In the genomic region with DNA sequence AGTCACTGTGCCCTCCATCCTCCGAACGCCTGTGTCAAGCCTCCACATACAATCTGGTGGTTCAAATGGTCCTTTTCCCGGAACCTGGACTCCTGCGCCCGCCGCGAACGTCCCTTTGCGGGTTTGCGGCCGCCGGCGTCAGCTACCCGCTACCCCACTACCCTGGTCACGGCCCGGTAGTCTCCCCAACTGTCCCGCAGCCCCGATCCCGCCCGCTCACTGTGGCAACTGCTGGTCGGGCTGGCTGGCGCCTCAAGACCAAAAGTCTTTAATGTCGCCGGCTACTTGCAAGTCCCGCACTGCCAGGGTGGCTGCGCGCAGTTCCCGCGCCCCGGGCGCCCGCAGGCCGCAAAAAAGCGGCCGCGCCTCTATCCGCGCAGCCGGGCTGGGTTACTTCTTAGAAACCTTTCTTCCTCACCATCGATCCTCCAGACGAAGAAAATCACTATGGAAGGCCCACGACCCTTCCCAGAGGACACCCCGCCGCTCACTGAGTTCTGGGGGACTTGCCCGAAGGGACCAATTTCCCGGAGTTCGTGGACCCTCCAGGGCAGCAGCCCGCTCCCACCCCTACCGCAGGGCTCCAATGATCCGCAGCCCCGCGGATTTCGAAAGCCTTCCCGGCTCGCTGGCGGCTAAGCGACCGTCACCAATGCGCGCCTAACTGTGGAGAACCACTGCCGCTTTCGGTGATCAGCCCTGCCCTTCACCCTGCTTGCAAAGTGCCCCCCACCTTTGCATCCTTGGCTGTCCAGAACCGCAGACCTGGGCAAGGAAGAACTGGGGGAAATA, we compare ENCODE assay signal across 8 mouse cellular contexts. TPM values are rescaled to one million over a fixed set of nuclear protein-coding genes. Genes with fewer than 3 reads are reported as not detected.
DNase-seq lines count a peak whose midpoint lies in the region; ATAC-seq and TF ChIP-seq lines count a peak whose summit lies in the region.

No protein-coding gene starts in this region.

- H3K4me3 ChIP-seq in liver, embryonic 13.5 days (replicated peaks): peak overlapping the region; percentile 77
- H3K4me3 ChIP-seq in myocyte: peak overlapping the region; percentile 81

- peak overlapping the region; percentile 100 for H3K27ac ChIP-seq in liver, embryonic 13.5 days

- no peaks in the 10 kb centered on the region for H3K27me3 ChIP-seq in liver, embryonic 13.5 days
- no peaks in the 10 kb centered on the region for H3K27me3 ChIP-seq in myocyte (ENCODE audit: control insufficient read depth, insufficient read depth, insufficient read length)

- H3K4me2 ChIP-seq in liver, embryonic 13.5 days: peak overlapping the region; percentile 96
- peak overlapping the region; percentile 98 for H3K4me2 ChIP-seq in myocyte (ENCODE audit: low read depth)

- peak; percentile 24 for TF ChIP-seq POLR2A in myocyte (IDR thresholded peaks at IDR 0.05; ENCODE audit: insufficient read length, low read depth)

- H3K9me3 ChIP-seq in liver, embryonic 13.5 days (replicated peaks): no peaks in the 10 kb centered on the region

- peak overlapping the region; percentile 94 for H3K9ac ChIP-seq in liver, embryonic 13.5 days

- peaks cover 53% of the 10 kb centered on the region for H3K4me1 ChIP-seq in liver, embryonic 13.5 days (replicated peaks)

- under 1% methylated on average over 63 of the region's 63 CpGs for WGBS in liver, embryonic 13.5 days (ENCODE audit: insufficient replicate concordance)

- peak; percentile 79 for DNase-seq in A20 (ENCODE audit: low read depth, low spot score)
- DNase-seq in ZHBTc4 (ENCODE audit: low read depth, low spot score): peak; percentile 83
- DNase-seq in embryo, embryonic 10 days (ENCODE audit: low spot score): peak; percentile 78
- DNase-seq in heart, adult 18-20 months: peak; percentile 66 to 81
- peak; percentile 44 for DNase-seq in kidney, adult 11 months
- peak; percentile 56 for DNase-seq in liver, embryonic 13.5 days
- DNase-seq in thymus, postnatal 0 days (ENCODE audit: low spot score): peak; percentile 62

- peaks cover 21% of the 10 kb centered on the region for H3K36me3 ChIP-seq in liver, embryonic 13.5 days
- peaks cover 11% of the 10 kb centered on the region for H3K36me3 ChIP-seq in myocyte (ENCODE audit: control insufficient read depth, insufficient read depth)

- ATAC-seq in liver, embryonic 13.5 days (ENCODE audit: low read depth): peak; percentile 37

- H3ac ChIP-seq in myocyte (ENCODE audit: control insufficient read depth, insufficient read length): peak overlapping the region; percentile 82

- peaks cover 72% of the 10 kb centered on the region for H3K79me2 ChIP-seq in myocyte (ENCODE audit: control insufficient read depth, insufficient read depth)

TF ChIP-seq in myocyte, 11 proteins besides CTCF, POLR2A, EP300 and RAD21:
- TF ChIP-seq TCF3 (IDR thresholded peaks at IDR 0.05; ENCODE audit: insufficient read length, low read depth) (no peak), USF1 (IDR thresholded peaks at IDR 0.05; ENCODE audit: low read depth) (no peak), POLR2AphosphoS2 (IDR thresholded peaks at IDR 0.05; ENCODE audit: insufficient read length, low read depth) (peak; percentile 27), CEBPB (IDR thresholded peaks at IDR 0.05; ENCODE audit: insufficient read depth, poor library complexity, severe bottlenecking) (no peak), E2F4 (IDR thresholded peaks at IDR 0.05; ENCODE audit: insufficient read depth) (peak; percentile 79)

RNA-seq across cellular contexts. Expression of a gene that starts 6.8 kb away (rescaled TPM):
- total RNA-seq in heart, adult 18-20 months (2021): 10 to 100 TPM; 33.8 to 41.5 TPM
- polyA plus RNA-seq in liver, embryonic 13.5 days (2015; fragmentation: Nextera tagmentation; extraction: Ambion mirVana): 13.0 and 14.2 TPM in 2 replicates
- 27.7 TPM for polyA plus RNA-seq in myocyte (2012; fragmentation: generic; extraction: Trizol)
- 53.0 and 58.8 TPM in 2 replicates for polyA plus RNA-seq in thymus, postnatal 0 days (2015; fragmentation: Nextera tagmentation; extraction: Ambion mirVana)

RNA-seq across cellular contexts. Expression of a gene that starts 28.6 kb away (rescaled TPM):
- 1 to 10 TPM; 3.9 to 5.0 TPM for total RNA-seq in heart, adult 18-20 months (2021)
- 5.3 and 6.0 TPM in 2 replicates for polyA plus RNA-seq in liver, embryonic 13.5 days (2015; fragmentation: Nextera tagmentation; extraction: Ambion mirVana)
- 2.2 TPM for polyA plus RNA-seq in myocyte (2012; fragmentation: generic; extraction: Trizol)
- polyA plus RNA-seq in thymus, postnatal 0 days (2015; fragmentation: Nextera tagmentation; extraction: Ambion mirVana): 11.8 and 11.9 TPM in 2 replicates

RNA-seq across cellular contexts. Expression of a gene that starts 54.5 kb away (rescaled TPM):
- total RNA-seq in heart, adult 18-20 months (2021): 1 to 10 TPM; 5.7 to 9.3 TPM
- polyA plus RNA-seq in liver, embryonic 13.5 days (2015; fragmentation: Nextera tagmentation; extraction: Ambion mirVana): 2.1 and 2.2 TPM in 2 replicates
- 0.12 TPM for polyA plus RNA-seq in myocyte (2012; fragmentation: generic; extraction: Trizol)
- polyA plus RNA-seq in thymus, postnatal 0 days (2015; fragmentation: Nextera tagmentation; extraction: Ambion mirVana): 3.2 and 4.4 TPM in 2 replicates

Comparison
In these comparisons a context has a peak if more than half of its experiments do, and no peak if none do; other contexts are left out.
1. Peak in every context shown above with its lines: DNase-seq, ATAC-seq, H3K4me3 ChIP-seq and H3K27ac ChIP-seq.